Mouse (Mus musculus) embryonic stem cell, embryonic (primary cell): ENCODE measurements around the gene Lrsam1.

Experiments
- CTCF ChIA-PET, 4 experiments: fragments of 300-600 bp in 2 of 4; fragments of 350-600 bp in 2 of 4; sonication (Branson Sonifier 250); formaldehyde crosslinking; loops; one replicate each; lab custom pipeline; 2022; ENCODE audit warnings: inconsistent platforms in 2 of 4; lab: Charles Lee
- POLR2A ChIA-PET, 4 experiments: fragments of 300-600 bp in 2 of 4; fragments of 350-600 bp in 2 of 4; sonication (Branson Sonifier 250); formaldehyde crosslinking; loops; one replicate each; lab custom pipeline; 2022; ENCODE audit warnings: antibody characterized with exemption in 4 of 4, inconsistent platforms in 1 of 4; lab: Charles Lee

Lrsam1 gene

DNA sequence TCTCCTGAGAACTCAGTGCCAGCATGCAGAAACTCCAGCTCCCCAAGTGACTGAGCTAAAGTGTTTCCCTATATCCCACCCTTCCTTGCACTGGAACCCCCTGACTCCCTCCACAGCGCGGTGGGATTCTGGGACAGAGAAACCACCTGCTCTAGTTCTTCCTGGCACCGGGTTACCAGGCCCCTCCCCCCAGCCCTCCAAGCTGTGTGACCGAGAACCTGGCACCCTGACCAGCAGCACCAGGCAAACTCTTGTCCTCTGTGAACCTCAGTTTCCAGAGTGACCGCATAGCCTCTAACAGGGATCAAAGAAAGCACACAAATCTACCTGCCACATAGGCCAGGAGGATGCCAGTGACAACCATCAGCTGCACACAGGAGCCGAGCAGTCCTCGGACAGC, 18.3 kb upstream of the Lrsam1 start:
- CTCF ChIA-PET = interaction anchor here (0.6 to 1.6 kb wide), 8 partner anchors 10 to 369 kb away, joined by 3 to 6 read pairs (median 3); no protein-coding TSS in a partner anchor

DNA sequence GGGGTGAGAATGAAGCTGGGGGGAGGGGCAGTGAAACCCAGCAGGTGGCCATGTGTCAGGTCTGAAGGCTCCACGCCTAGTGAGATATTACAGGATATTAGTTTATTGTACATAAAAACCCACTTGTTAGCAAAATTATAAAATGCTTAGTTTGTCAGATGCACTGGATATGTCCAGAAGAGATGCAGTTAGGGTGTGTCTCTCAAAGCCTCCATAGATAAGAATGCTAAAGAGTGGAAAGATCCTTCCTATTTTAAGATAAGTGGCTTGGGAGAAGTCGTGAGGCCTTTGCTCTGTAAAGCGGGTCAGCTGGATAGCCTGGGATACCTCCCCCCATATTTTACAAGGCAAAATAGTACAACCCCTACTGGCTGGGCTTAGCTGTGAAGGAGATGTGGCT, 17.3 kb upstream of the Lrsam1 start:
- POLR2A ChIA-PET = interaction anchor here in 3 of 4 experiments (0.6 to 17.2 kb wide), 7 partner anchors 9 to 40 kb away, joined by 4 to 290 read pairs (median 15); partner anchors contain the start of genes Lrsam1 (in 2 of the 3) and Rpl12 (in 2 of the 3)
- CTCF ChIA-PET = interaction anchor here in 2 of 4 experiments (1.0 to 1.6 kb wide), 3 partner anchors 39 to 51 kb away, joined by 3 to 5 read pairs (median 3); no protein-coding TSS in a partner anchor

More for the DNA sequence above, 18.3 kb upstream of the Lrsam1 start:
- POLR2A ChIA-PET = interaction anchor here (0.7 to 17.2 kb wide), 17 partner anchors 9 to 406 kb away, joined by 3 to 290 read pairs (median 4); partner anchors contain the start of genes Lrsam1 (in 4 of the 4), Rpl12 (in 4 of the 4) and Garnl3 (in 1 of the 4)

DNA sequence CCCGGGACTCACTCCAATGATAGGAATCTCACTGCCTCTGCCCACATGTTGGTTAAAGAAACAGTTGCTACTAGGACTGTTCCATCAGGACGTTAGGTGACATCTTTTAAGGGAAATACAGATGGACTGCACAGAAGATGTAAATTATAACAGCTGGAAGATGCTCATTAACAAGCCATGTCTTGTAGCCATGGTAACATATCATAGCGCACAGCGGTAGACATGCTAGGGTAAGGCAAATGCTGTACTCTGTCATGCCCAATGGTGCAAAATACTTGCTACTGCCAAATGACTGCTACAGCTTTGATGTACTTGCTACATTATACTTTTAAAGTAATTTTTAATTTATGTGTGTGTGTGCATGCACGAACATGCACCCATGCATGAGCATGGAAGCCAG, 15.7 kb upstream of the Lrsam1 start:
- CTCF ChIA-PET = interaction anchor here in 1 of 4 experiments (1.5 kb wide), 1 partner anchor 49 kb away, joined by 5 read pairs; no protein-coding TSS in a partner anchor
- POLR2A ChIA-PET = interaction anchor here in 3 of 4 experiments (1.1 to 17.2 kb wide), 5 partner anchors 9 to 48 kb away, joined by 3 to 290 read pairs (median 21); partner anchors contain the start of genes Lrsam1 (in 3 of the 3) and Rpl12 (in 3 of the 3)

DNA sequence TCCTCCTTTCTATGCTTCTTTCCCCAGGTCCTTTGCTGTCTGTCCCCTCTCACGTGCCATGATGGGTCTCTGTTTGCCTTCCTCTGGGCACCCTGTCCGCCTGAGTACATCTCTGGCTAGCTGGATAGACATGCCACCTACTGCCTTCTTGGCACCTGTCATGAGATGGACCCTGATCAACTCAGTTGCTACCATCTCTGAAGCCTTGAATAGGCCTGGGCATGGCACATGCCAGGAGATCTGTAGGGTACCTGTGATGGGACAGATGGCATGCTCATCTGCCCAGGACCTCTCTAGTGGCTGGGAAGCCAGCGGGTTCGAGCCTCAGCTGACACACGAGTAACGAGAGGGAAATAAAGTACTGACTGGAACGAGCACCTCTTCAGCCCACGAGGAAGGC, 12.8 kb upstream of the Lrsam1 start:
- POLR2A ChIA-PET = interaction anchor here in 2 of 4 experiments (0.6 to 17.2 kb wide), 10 partner anchors 8 to 72 kb away, joined by 3 to 290 read pairs (median 3); partner anchors contain the start of genes Lrsam1 (in 2 of the 2), Rpl12 (in 2 of the 2) and Slc2a8 (in 1 of the 2)
- CTCF ChIA-PET = interaction anchor here in 1 of 4 experiments (0.8 kb wide), 1 partner anchor 13 kb away, joined by 3 read pairs; the partner anchor contains the start of genes Lrsam1 and Rpl12

GRCm38 (mm10) chr2:32971235-32971634, 9.8 kb upstream of the Lrsam1 start:
- CTCF ChIA-PET = interaction anchor here in 1 of 4 experiments (1.1 kb wide), 1 partner anchor 43 kb away, joined by 4 read pairs; no protein-coding TSS in a partner anchor
- POLR2A ChIA-PET = interaction anchor here in 3 of 4 experiments (0.6 to 17.2 kb wide), 18 partner anchors 8 to 1666 kb away, joined by 3 to 290 read pairs (median 3); partner anchors contain the start of genes Lrsam1 (in 3 of the 3), Rpl12 (in 3 of the 3), Slc2a8 (in 3 of the 3) and Garnl3 (in 1 of the 3)

- CTCF ChIA-PET = interaction anchor here in 1 of 4 experiments (1.0 to 1.6 kb wide), 2 partner anchors 13 to 41 kb away, joined by 3 to 6 read pairs; partner anchors contain the start of gene Slc2a8
- POLR2A ChIA-PET = interaction anchor here (0.6 to 4.1 kb wide), 24 partner anchors 8 to 511 kb away, joined by 3 to 80 read pairs (median 6); partner anchors contain the start of genes Slc2a8 (in 4 of the 4), Lrsam1 (in 2 of the 4), Rpl12 (in 2 of the 4) and Garnl3 (in 1 of the 4)
Observed at GRCm38 (mm10) chr2:32969326-32969725, 7.9 kb upstream of the Lrsam1 start.

- ChIA-PET CTCF (interaction anchor here in 2 of 4 experiments (0.5 to 1.6 kb wide), 2 partner anchors 14 to 87 kb away, joined by 4 to 6 read pairs; partner anchors contain the start of gene Slc2a8 (in 1 of the 2)), POLR2A (interaction anchor here (0.6 to 4.1 kb wide), 21 partner anchors 8 to 163 kb away, joined by 3 to 80 read pairs (median 6); partner anchors contain the start of genes Slc2a8 (in 4 of the 4) and Garnl3 (in 1 of the 4))
Observed at GRCm38 (mm10) chr2:32968024-32968614, 6.7 kb upstream of the Lrsam1 start.

- ChIA-PET POLR2A (interaction anchor here (0.5 to 4.1 kb wide), 60 partner anchors 9 to 625 kb away, joined by 3 to 80 read pairs (median 4); partner anchors contain the start of genes Garnl3 (in 3 of the 4), Slc2a8 (in 3 of the 4) and Ralgps1 (in 1 of the 4)), CTCF (interaction anchor here in 3 of 4 experiments (0.6 to 1.1 kb wide), 3 partner anchors 27 to 660 kb away, joined by 3 to 5 read pairs (median 3); no protein-coding TSS in a partner anchor)
Observed at GRCm38 (mm10) chr2:32966689-32967631, 5.5 kb upstream of the Lrsam1 start.

DNA sequence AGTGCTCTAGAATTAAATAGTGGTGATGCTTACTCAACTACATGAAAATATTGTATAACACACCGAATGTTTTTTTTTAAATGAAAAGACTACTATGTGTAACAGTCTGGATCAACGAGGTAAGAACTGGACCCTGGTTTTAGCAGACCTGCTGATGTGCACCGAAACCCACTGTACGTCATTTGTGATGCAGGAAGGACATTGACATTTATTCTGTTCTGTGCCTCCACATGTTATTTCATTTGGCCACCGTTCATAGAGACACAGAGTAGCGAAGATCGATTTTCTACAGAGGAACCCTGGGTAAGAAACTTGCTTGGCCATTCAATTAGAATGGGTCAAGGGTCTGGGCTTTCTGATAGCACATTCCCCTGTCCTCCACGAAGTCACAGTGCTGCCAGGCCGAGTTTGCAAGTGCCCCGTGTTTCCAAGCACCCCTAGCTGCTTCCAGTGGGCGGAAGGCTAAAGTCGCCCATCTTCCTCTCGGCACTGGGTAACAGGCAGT, 4.8 kb upstream of the Lrsam1 start:
- CTCF ChIA-PET = interaction anchor here in 2 of 4 experiments (0.6 to 1.1 kb wide), 2 partner anchors 27 to 661 kb away, joined by 3 to 5 read pairs; no protein-coding TSS in a partner anchor
- POLR2A ChIA-PET = interaction anchor here (0.5 to 4.1 kb wide), 53 partner anchors 8 to 625 kb away, joined by 3 to 80 read pairs (median 4); partner anchors contain the start of genes Garnl3 (in 3 of the 4), Slc2a8 (in 3 of the 4) and Ralgps1 (in 1 of the 4)

GRCm38 (mm10) chr2:32965511-32966183, 4.2 kb upstream of the Lrsam1 start:
- CTCF ChIA-PET = interaction anchor here in 1 of 4 experiments (0.6 kb wide), 1 partner anchor 1025 kb away, joined by 4 read pairs; no protein-coding TSS in a partner anchor
- POLR2A ChIA-PET = interaction anchor here (0.6 to 13.5 kb wide), 44 partner anchors 8 to 566 kb away, joined by 3 to 403 read pairs (median 6); partner anchors contain the start of genes Slc2a8 (in 4 of the 4) and Garnl3 (in 2 of the 4)

DNA sequence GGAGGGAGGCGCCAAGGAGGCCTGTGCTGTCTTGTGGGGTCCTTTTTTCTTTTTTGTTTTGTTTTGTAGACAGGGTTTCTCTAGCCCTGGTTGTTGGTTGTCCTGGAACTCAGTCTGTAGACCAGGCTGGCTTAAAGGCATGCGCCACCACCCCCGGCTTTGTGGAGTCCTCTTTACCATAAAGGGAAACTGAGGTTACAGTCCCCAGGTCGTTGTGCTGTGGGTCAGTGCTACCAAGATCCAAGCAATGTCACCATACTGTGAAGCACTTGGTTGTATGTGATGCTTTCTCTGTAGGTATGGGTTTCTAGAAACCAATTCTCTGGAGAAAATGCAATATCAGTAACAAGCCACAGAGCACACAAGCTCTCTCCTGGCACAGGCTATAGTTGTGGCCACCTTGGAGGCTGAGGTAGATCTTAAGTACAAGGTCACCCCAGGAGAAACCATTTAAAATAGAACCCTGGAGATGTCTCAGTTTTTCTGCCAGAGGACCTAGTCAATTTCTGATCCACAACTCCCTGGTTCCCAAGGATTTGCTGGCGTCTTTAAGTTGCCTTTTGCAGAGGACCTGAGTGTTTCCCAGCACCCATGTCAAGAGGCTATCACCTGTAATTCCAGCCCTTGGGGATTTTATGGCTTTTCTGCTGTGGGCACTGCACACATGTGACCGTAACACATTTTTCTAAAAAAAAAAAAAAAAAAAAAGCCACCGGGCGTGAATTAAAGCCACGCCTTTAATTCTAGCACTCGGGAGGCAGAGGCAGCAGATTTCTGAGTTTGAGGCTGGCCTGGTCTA, 3.4 kb upstream of the Lrsam1 start:
- POLR2A ChIA-PET = interaction anchor here (0.6 to 13.5 kb wide), 40 partner anchors 8 to 565 kb away, joined by 3 to 403 read pairs (median 6); partner anchors contain the start of genes Slc2a8 (in 4 of the 4) and Garnl3 (in 2 of the 4)
- CTCF ChIA-PET = no interaction called here

DNA sequence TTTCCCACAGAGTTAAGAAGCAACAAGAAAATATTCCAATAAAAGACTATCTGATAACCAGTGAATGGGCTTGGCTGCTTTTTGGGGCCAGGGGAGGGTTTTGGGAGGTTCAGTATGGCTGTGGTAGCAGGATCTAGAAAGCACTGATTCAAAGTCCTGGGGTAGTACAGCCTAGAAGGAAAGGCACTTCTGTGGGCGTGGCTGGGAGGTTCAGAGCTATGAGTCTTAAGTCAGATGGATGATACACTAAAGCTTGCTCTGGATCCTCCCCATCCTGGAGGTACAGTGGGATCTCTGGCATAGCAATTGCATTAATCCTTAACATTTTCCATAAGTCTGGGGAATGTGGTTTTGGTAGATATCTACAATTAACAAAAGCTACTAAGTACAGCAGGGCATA, 2.6 kb upstream of the Lrsam1 start:
- CTCF ChIA-PET = no interaction called here
- POLR2A ChIA-PET = interaction anchor here (0.7 to 13.5 kb wide), 39 partner anchors 9 to 483 kb away, joined by 3 to 403 read pairs (median 7); partner anchors contain the start of genes Slc2a8 (in 3 of the 4) and Garnl3 (in 2 of the 4)

DNA sequence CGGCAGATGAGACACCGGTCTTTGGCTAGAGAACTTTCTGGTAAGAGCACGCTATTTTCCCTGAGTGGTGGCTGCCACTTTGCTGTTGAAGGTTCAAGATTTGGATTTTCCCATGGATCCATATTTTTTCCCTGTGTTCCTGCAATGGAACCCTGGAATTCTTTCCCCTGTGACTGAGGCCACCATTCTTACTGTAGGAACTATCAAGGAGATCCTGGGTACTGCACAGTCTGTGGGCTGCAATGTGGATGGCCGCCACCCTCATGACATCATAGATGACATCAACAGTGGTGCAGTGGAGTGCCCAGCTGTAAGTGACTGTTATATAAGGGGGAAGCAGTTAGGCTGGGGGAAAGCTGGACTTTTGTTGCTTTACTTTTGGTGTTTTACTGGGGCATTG, 2.1 kb upstream of the Lrsam1 start:
- POLR2A ChIA-PET = interaction anchor here (0.8 to 13.5 kb wide), 47 partner anchors 9 to 483 kb away, joined by 3 to 403 read pairs (median 6); partner anchors contain the start of genes Garnl3 (in 3 of the 4) and Slc2a8 (in 3 of the 4)

DNA sequence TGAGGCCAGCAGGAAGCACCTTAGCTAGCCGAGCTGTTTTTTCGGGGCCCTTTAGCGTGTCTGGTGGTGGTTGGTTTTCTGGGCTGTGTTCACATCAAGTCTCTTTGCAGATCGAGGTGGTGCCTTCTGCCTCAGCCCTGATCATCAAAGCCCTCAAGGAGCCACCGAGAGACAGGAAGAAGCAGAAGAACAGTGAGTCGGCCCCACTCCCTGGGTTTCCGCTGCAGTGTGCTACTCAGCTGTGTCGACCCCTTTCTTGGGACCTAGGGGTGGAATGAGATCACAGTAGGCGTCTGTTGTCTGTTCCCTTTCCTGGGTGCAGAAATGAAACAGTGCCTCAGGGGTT, 1.4 kb upstream of the Lrsam1 start:
- CTCF ChIA-PET = interaction anchor here in 1 of 4 experiments (1.0 to 1.9 kb wide), 2 partner anchors 19 to 50 kb away, joined by 3 to 8 read pairs; partner anchors contain the start of gene Slc2a8

More for the DNA sequence above, 2.1 kb upstream of the Lrsam1 start:
- CTCF ChIA-PET = no interaction called here

More for the DNA sequence above, 1.4 kb upstream of the Lrsam1 start:
- POLR2A ChIA-PET = interaction anchor here (0.6 to 13.5 kb wide), 65 partner anchors 9 to 738 kb away, joined by 3 to 403 read pairs (median 5); partner anchors contain the start of genes Garnl3 (in 3 of the 4), Slc2a8 (in 3 of the 4), Cfap157 (in 1 of the 4) and Ralgps1 (in 1 of the 4)
